Mouse (Mus musculus) neural tube, embryonic 10.5 days (tissue): ENCODE measurements around the gene Hrnr.

Source experiments
- DNase-seq: peaks from one replicate; pipeline ENCODE4 v3.0.0-alpha.2; 2017; ENCODE audit warnings: low spot score; ENCODE audit errors: extremely low spot score

The Hrnr gene

GRCm38 (mm10) chr3:93319449-93319848, at the start of gene Hrnr:
TSS of gene Hrnr (plus strand) at chr3:93319749.
- DNase-seq, result no peak

- DNase-seq, result no peak
Observed at GRCm38 (mm10) chr3:93273223-93273622, 46.3 kb upstream of the Hrnr start, which contains the start of gene Flg. TSS of gene Flg (plus strand) at chr3:93273523.

GRCm38 (mm10) chr3:93297542-93297941, 22.0 kb upstream of the Hrnr start:
- DNase-seq, result no peak

- DNase-seq, result no peak
Observed at GRCm38 (mm10) chr3:93299832-93300231, 19.7 kb upstream of the Hrnr start.

- no peak for DNase-seq
Observed at GRCm38 (mm10) chr3:93301896-93302295, 17.7 kb upstream of the Hrnr start.

- no peak for DNase-seq
Observed at GRCm38 (mm10) chr3:93306142-93306541, 13.4 kb upstream of the Hrnr start.

GRCm38 (mm10) chr3:93311371-93311770, 8.2 kb upstream of the Hrnr start:
- DNase-seq, result no peak

- no peak for DNase-seq
Observed at GRCm38 (mm10) chr3:93314388-93314787, 5.2 kb upstream of the Hrnr start.

- no peak for DNase-seq
Observed at GRCm38 (mm10) chr3:93337749-93338148, 18.2 kb downstream of the Hrnr start.

GRCm38 (mm10) chr3:93340021-93340420, 20.5 kb downstream of the Hrnr start:
- no peak for DNase-seq

GRCm38 (mm10) chr3:93346896-93347295, 27.3 kb downstream of the Hrnr start:
- no peak for DNase-seq

- DNase-seq, result peak; percentile 67
Observed at GRCm38 (mm10) chr3:93360045-93360444, 40.5 kb downstream of the Hrnr start.

GRCm38 (mm10) chr3:93361933-93362574, 42.5 kb downstream of the Hrnr start:
- DNase-seq, result no peak

GRCm38 (mm10) chr3:93366966-93367575, 47.5 kb downstream of the Hrnr start:
- DNase-seq, result no peak

GRCm38 (mm10) chr3:93368171-93368570, 48.6 kb downstream of the Hrnr start:
- no peak for DNase-seq

- no peak for DNase-seq
Observed at GRCm38 (mm10) chr3:93373416-93373815, 53.9 kb downstream of the Hrnr start.

GRCm38 (mm10) chr3:93375196-93375595, 55.6 kb downstream of the Hrnr start:
- no peak for DNase-seq

- DNase-seq, result no peak
Observed at GRCm38 (mm10) chr3:93375601-93376000, 56.1 kb downstream of the Hrnr start.

GRCm38 (mm10) chr3:93378146-93378545, 58.6 kb downstream of the Hrnr start:
- no peak for DNase-seq
